Mouse (Mus musculus) MEL-GATA-1-ER (cell line): ENCODE data around the gene Pan3.

Experiments used
- DNase-seq: peaks from one replicate; pipeline ENCODE4 v3.0.0-alpha.2; 2012; ENCODE audit warnings: low read depth; ENCODE audit errors: extremely low read depth

Gene Pan3

DNA sequence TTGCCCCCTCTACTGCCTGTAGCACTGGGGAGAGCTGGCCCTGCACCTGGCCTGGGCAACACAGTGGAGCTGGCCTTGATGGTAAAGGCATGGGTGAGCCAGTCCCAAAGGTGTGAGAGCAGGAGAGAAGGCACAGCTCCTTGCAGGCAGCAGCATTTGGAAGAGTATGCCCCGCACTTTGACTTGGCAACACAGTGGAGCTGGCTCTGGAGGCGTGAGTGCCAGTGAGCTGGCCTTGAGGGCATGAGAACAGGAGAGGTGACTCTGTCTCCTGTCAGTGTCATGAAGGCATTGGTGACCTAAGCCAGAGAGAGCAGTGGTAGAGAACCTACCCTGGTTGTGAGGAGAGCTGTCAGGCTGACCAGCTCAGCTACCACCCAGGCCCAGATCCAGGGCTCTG, 49.4 kb downstream of the Pan3 start:
- no peak for DNase-seq

DNA sequence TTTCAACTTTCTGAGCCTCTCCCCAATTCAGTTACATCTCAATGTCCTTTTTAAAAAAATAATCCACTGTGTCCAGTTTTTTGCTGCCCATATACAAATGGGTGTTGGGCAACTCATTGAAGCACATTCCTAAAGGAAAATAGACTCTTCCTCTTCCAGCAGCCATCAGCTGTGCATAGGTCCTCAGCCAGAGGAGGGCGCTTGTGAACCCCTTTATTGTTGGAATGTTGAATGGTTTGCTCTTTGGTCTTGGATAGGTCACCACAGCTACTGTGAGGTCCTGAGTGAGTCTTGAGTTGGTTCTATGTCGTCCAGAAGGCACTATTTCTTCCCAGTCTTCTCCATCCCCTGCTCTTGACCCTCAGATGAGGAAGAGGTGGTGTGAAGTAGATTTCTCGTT, 54.2 kb downstream of the Pan3 start:
- DNase-seq = no peak

DNA sequence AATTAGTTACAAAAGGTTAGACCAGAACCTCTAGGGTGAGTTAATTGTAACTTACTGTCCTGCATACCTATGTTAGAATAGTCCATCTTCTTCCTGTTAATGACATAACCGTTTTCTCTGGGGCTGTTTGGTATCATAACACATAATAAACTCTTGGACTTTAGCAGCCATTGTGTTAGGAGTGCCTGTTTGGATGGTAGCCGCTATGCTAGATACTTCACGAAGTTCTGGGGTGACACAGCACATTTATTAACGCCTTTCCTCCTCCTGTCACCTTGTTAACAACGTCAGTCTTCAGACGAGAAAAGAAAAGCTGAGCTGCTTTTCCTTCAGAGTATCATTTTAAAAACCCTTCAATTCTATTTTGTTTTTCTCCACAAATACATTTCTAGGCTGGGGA, 59.3 kb downstream of the Pan3 start:
- DNase-seq = no peak

DNA sequence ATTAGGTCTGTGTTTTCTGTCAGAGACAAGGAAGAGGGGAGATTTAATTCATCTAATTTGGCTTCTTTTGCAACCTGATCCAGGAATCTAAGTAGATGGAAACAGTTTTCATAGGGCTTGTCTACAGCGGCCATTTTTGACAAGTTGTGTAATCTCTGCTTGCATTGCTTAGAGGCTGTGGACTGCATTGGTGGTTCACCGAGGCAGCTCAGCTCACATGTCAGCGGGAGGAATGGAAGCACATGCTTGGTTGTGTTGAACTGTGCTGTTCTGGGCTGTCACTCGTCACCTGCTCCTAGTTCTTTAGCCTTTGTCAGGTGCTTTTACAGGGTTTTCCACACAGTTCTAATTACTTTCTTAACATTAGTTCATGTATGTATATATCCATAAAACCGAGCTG, 60.9 kb downstream of the Pan3 start:
- no peak for DNase-seq

DNA sequence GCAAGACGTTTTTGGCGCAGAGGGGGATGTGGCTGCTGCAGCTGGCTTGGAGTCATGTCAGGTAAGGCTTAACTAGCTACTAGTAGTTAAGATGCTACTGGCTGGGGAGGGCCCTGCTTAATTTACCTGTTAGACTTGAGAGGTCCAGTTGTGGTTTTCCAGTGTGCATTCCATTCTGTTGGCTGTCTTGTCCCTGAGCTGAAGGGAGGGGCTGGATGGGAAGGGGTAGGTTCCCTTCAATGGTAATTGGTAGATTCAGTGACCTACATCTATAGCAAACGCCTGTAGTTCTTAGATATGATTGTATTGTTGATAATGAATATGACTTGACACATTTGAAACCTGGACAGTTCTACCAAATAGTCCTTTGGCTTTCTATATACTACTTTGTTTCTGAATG, 62.5 kb downstream of the Pan3 start:
- no peak for DNase-seq

DNA sequence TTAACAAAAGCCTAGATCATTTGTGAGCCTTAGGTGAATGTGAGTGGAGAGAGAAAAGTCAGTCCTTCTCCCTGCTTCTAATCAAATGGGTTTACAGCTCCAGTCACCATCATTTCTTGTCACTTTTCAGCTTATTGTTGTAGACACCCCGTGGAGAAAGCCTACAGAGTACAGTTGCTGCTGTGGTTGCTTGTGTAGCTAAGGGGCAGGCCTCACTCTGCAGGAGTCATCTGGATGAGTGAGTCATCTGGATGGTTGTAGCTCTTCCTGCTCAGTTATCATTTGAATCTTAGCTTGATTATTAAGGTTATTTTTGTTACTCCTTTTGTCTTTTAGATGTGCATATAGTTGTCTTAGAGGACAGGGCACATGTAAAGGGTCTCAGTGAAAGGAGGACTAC, 63.2 kb downstream of the Pan3 start:
- DNase-seq = peak; percentile 34

DNA sequence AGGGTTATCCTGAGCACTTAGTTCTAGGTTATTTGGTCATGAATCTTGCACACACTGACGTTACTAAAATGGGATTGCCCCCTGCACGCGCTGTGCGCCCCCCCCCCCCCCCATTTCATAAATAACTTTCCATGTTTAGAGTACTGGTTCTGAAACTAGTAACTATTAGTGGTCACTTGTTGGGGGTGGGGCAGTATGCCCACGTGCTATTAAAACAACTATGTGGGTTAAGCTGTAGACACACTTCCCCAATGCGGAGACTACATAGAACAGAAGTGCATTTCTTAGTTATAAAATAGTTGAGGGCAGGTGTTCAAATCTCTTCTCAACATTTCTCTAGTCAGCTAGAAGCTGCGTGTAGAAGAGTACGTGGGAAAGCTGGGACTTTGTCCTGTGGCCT, 63.7 kb downstream of the Pan3 start:
- DNase-seq = no peak

DNA sequence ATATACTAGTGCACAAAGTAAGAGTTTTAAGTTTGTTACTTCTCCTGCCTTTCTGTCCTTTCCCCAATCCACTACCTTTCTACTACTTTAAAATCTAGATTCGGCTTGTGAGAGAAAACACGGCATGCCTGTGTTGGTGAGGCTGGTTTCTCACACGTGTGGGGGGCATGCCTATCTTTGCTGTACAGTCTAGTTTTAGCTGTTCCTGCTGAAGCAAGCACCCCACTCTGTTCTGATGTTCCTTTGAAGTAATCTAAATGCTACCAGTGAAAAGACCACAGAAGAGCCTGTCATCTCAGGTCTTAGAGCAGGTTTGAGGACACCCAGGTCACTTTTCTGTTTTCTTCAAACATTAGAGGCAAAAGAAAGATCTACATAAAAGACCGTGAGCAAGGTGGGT, 64.4 kb downstream of the Pan3 start:
- DNase-seq = peak; percentile 31

DNA sequence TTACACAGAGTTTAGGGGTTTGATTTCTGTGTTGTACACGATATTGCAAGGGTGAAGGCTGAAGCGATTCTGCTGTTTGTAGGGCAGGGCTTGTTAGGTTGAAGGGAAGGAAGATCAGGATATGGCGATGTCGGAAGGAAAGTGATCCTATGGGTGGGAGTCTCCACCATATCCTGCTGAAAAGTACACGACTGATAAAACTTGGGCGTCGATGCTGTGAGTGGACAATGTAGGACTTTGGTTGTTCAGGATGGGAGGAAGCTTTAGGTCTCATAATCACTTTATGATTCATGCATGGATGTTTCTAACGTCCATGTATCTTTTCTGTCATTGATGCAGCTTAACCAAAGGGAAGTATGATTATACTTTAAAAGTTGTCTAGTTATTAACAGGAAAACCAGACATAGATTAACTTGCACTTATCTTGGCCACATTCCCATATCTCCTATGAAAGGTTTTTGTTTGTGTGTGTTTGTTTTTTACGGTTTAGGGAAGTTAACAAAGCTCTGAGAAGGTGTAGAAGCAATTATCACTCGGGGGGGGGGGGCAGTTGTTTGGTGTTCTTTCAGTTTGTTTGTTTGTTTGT, 64.9 kb downstream of the Pan3 start:
- peak; percentile 62 for DNase-seq

DNA sequence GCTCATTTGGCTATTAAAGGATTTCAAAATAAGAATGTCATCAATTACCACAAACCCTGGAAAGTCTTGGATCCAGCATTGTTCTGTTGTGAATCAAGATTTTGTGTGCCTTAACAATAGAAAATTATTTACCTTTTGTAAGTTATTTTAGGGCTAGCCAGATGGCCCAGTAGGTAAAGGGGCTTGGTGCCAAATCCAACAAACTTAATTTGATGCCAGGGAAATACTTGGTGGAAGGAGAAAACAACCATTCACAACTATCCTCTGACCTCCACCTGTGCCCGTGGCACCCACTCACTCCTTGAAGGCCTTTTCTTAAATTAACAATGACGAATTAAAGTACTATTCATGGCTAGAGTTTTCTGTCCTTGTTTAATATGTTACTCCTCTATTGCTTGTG, 66.0 kb downstream of the Pan3 start:
- DNase-seq = no peak

DNA sequence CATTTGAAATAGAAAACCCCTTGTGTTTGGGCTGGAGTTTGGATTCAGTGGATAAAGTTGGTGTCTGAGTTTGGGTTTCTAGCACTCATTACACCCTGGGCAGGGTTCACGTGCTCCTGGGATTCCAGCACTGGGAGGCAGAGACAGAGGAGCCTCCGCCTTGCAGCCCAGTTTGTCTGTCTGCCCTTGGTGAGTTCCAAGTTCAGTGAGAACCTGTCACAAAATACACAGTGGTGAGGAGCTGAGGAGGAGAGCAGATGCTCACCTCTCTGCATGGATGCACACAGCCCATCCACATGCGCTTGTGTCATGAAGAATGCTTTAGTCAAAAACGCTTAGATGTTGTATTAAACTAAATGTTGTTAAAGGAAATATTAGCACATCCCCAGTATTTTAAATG, 67.0 kb downstream of the Pan3 start:
- DNase-seq = no peak

DNA sequence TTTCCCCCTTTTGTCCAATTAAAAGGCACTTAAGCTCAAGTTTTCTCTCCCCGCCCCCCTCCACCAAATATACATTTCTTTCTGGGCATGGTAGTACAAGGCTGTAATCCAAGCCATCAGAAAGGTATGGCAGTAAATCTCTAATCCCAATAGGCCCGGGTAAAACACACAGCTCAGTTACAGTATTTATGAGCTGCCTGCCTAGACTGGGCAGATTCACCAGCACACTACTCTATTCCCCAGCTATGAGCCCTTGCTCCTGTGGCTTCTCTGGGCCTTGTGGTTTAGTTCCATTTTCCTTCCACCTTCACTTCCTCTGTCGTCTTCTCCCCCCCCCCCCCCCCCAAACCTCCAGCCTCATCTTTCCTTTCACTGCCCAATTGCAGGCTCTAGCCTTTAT, 67.8 kb downstream of the Pan3 start:
- DNase-seq = no peak

DNA sequence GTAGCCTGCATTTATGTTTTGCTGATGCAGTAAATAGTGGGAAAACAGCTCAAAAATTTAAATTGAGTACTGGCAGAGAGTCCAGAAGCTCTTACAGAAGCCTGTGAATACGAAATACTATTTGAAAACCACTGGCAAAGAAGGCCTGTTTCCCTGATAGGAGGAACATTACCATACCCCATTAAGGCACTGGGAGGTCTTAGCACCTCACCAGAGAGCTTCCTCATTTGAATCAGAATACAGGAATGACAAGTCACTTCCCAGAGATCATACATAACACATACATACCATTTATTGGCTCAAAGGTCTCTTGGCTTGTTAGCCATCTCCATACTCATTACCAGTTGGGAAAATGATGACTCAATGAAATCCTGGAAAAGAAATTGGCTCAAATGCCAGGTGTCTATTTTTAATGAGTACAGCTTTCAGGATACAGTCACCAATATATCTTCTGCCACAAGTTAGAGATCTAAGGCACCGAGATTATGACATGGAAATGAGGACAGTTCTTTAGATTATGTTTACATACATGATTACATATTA, 71.6 kb downstream of the Pan3 start:
- peak; percentile 33 for DNase-seq

DNA sequence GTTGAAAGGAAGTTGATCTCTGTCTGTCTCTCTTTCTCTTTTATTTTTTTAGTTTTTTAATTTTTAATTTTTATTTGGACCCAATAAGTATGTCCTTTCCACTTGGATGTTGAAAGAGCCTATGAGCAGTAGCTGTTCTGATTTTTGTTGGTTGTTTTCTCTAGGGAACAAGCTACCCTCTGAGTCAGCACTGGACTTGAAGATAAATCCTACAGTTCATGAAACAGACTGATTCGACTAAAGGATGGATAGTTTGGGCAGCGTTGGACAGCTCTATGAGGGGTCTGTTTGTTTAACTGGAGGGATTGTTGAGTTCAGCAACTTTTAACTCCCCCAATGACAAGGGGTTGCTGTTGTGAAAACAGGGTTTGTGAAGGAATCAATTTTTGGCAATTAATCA, 73.0 kb downstream of the Pan3 start:
- DNase-seq = no peak

DNA sequence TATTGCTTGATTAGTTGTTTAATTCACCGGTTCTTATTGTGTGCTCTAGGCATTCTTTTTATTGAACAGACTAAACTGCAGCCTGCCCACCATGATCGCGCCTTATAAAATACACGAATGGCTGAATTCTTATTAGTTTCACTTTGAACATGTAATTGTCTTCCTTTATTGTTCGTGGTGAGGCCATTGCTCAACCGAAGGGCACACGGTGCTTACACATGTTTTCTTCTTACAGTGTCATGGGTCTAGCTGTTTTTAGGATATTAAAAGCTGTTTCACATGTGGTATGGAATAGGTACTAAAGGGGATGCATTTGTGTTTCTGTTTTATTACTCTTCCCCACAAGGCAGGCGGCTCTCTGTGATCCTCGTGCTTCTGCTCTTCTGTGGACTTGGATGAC, 81.4 kb downstream of the Pan3 start:
- no peak for DNase-seq

DNA sequence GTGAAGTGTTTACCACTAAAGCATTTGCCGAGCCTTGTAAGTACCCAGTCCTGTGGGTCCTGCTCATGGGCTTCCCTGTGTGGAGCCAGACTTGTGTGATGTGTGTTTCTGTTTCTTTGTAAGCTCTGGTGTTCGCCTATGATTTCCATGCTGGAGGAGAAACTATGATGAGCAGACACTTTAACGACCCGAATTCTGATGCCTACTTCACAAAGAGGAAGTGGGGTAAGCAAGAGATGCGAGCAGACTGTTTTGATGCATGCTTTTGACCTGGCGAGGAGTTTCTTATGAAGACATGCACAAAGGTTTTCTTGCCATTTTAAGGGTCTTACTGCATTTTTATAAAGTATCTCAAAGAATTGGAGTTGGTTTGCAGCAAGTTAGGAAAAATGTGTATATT, 97.0 kb downstream of the Pan3 start:
- DNase-seq = no peak

DNA sequence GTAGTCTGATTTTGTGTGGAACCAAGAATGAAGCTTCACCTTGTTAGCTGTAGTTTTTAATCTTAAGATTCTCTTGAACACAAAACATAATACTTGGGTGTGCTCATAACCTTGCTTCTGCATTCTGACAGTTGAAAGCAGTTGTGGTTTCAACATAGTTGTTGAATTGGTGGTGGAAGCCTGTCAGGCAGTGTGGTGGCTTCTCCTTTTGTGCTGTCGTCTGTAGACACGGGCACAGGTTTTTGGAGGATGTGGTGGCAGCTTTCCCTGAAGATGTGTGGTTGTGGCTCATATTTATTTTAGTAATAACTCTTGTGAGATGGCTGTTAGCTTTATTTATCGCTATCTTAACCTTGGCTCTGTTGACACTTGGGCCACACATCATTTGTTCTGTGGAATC, 97.8 kb downstream of the Pan3 start:
- peak; percentile 7 for DNase-seq

DNA sequence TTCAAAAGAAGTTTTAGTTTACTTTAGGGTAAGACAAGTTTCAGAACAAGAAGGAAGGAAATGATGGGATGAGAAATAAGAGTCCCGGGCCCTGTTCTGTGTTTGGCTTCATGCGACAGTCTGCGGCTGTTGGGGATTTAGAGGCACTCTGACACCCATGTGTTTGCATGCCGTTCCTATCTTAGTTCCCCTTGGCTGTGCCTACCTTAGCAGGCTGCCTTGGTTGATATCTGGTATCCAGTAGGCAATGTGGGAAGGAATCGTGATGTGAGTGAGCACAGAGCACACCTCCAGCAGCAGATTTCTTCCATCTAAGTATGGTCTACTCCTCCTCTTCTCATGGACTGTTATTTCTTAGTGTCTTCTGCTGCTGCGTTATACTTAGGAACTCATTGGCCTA, 102.1 kb downstream of the Pan3 start:
- DNase-seq = no peak

DNA sequence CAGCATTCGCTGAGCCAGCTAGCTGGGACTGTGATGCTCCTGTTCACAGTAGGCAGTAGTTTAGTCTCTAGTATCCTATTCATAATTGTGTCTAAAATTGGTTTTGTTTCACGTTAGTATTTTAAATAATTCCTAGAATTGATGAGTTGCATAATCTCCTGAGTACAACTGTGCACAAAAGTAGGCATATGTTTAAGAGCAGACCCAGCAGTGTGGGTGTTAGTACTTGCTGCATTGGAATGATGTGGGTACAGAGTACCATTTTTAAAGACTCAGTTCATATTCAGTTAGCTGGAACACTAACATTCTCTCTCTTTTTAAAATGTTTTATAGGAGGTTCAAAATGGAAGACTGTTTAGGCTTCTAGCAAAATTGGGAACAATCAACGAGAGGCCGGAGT, 109.4 kb downstream of the Pan3 start:
- no peak for DNase-seq

DNA sequence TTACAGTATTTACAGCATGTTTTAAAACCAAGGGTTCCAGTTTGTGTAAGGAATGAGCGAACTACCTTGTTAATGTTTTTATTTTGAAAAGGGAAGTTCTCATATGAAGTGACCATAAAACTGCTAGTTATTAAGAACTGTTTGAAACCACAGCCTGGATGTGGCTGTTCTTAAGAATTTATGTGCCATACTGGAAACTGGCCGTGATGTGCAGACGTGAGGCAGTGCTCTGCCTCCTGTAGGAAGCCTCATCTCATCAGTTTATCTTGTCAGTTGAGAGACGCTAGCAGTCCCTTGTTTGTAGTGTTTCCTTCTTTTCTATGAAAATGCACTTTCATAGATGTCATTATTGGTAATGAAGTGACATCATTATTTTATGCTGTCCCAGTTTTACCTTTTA, 109.9 kb downstream of the Pan3 start:
- DNase-seq = no peak

DNA sequence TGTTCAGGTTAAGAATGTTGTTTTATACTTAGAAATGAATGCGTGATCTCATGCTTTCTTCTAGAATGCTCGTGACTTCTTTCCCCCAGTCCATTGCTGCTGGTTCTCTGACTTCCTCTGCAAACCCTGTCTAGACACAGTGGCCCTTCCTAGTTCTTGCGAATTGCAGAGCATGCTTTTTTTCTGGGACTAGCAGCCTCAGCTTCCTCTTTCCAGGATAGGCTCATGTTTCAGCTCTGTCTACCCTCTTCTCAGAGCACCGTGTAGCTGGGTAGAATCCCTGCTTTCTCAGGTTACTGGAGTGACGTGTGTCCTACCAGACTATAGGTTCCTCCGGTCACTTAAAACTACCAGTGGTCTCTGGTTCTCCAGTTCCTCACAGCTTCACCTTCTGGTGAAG, 112.3 kb downstream of the Pan3 start:
- DNase-seq = no peak

DNA sequence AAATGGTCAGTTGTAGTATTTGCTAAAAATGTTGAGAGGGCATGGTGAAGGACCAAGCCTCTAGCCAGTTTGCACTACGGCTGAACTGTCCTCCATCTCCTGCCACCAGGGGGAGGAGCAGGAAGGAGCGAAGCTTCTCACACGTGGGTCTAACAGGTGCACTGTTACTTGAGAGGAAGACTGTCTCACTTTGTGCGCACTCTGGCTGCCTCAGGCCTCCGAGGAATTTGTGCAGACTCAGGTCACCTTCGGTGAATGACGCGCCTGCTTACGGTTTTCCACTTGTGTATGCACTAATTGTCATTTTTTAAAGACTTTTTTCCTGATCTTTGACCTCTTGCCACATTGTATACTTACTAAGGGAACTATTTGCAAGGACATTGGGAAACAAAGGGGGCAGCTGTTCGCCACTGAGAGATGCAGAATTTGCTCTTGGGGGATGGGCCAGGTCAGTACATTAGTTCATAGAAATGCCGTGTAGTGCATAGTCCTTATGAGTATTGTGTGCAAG, 115.8 kb downstream of the Pan3 start:
- no peak for DNase-seq

DNA sequence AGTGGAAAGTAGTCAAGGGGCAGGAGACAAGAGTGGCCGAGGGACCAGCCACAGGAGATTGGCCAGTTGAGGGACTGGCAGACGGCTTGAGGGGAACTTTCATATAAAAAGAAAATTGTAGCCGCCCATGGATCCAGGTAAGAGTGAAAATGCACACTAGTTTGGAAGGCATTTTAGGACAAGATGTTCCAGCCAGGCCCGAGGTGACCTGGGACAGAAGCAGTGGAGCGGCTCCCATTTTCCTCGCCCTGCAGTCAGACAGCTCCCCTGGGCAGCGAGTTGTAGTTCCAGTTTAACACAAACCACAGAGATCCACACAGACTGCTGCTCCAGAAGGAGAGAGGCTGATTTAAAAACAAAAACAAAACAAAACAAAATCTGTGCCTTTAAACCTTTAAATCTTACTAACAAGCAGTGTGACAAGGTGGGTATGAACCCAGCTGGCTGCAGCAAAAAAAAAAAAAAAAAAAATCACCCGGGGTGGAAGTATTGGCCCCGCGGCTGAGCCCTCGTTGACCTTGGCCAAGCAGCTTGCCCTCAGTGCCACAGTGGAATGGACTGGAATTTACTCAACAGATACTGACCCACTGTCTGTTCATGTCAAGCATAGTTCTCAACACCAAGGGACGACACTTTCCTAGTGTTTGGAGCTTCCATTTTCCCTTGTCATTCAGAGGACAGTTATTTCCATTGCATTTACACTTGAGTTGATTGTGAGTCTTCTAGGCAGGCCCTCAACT, 119.2 kb downstream of the Pan3 start:
- no peak for DNase-seq
